Mouse (Mus musculus): Measurements from ENCODE around the gene Pgpep1l. TPM values are rescaled to one million over a fixed set of nuclear protein-coding genes. Genes with fewer than 3 reads are reported as not detected.
A peak's percentile ranks its signal among the peaks of the same experiment; 100 is the strongest.

The Pgpep1l gene
- total and polyA plus RNA-seq, 2 experiments from 2014 or later = not detected

GRCm38 (mm10) chr7:68232521-68232920 is 31.5 kb downstream of the Pgpep1l start:
- WGBS = 89% methylated on average over 5 of the region's 5 CpGs
- Histone ChIP-seq H3K4me3 (ENCODE audit: low read depth, low read length) (no peak overlapping the region), H3K36me3 (ENCODE audit: insufficient read depth, low read length) (peaks cover 7% of the 10 kb centered on the region; the same call in 1 of the 2 replicates), H3K9ac (replicated peaks; ENCODE audit: low read length, poor library complexity, severe bottlenecking) (no peak overlapping the region), H3K27ac (ENCODE audit: low read depth, low read length) (no peak overlapping the region), H3K4me1 (ENCODE audit: insufficient read depth, low read length) (0 out of 2 replicates have a peak, but pooled peaks cover 3% of the 10 kb centered on the region), H3K4me2 (ENCODE audit: low read depth, low read length, poor library complexity, severe bottlenecking) (no peak overlapping the region), H3K9me3 (ENCODE audit: low read length) (no peaks in the 10 kb centered on the region), H3K27me3 (ENCODE audit: insufficient read depth, low read length) (no peaks in the 10 kb centered on the region)
- DNase-seq (ENCODE audit: low spot score) (peak; percentile 55), ATAC-seq (ENCODE audit: low FRiP score) (no peak)
- TF ChIP-seq CTCF (IDR thresholded peaks at IDR 0.05) = no peak

- Histone ChIP-seq H3K9me3 (ENCODE audit: low read length) (no peaks in the 10 kb centered on the region), H3K4me3 (ENCODE audit: low read depth, low read length) (no peak overlapping the region), H3K36me3 (ENCODE audit: insufficient read depth, low read length) (peaks cover 14% of the 10 kb centered on the region), H3K27ac (ENCODE audit: low read depth, low read length) (no peak overlapping the region), H3K4me2 (ENCODE audit: low read depth, low read length, poor library complexity, severe bottlenecking) (no peak overlapping the region), H3K9ac (replicated peaks; ENCODE audit: low read length, poor library complexity, severe bottlenecking) (no peak overlapping the region), H3K4me1 (ENCODE audit: insufficient read depth, low read length) (0 out of 2 replicates have a peak, but pooled peaks cover 3% of the 10 kb centered on the region), H3K27me3 (ENCODE audit: insufficient read depth, low read length) (no peaks in the 10 kb centered on the region)
- whole genome bisulfite sequencing = 89% methylated on average over 9 of the region's 9 CpGs
- no peak for TF ChIP-seq CTCF (IDR thresholded peaks at IDR 0.05)
- peak; percentile 43 for DNase-seq (ENCODE audit: low spot score)
- ATAC-seq (ENCODE audit: low FRiP score) = no peak
Measured at GRCm38 (mm10) chr7:68230831-68231230, 33.2 kb downstream of the Pgpep1l start.

- no peak overlapping the region for H3K4me2 ChIP-seq (ENCODE audit: low read depth, low read length, poor library complexity, severe bottlenecking)
- DNase-seq (ENCODE audit: low spot score) (no peak), ATAC-seq (ENCODE audit: low FRiP score) (no peak)
- TF ChIP-seq CTCF (IDR thresholded peaks at IDR 0.05) = no peak
- H3K27me3 ChIP-seq (ENCODE audit: insufficient read depth, low read length) = no peaks in the 10 kb centered on the region
- no peak overlapping the region for H3K4me3 ChIP-seq (ENCODE audit: low read depth, low read length)
- no peak overlapping the region for H3K27ac ChIP-seq (ENCODE audit: low read depth, low read length)
- H3K9ac ChIP-seq (replicated peaks; ENCODE audit: low read length, poor library complexity, severe bottlenecking) = no peak overlapping the region
- H3K36me3 ChIP-seq (ENCODE audit: insufficient read depth, low read length) = peaks cover 28% of the 10 kb centered on the region
- WGBS = 38% methylated on average over 6 of the region's 6 CpGs
- 0 out of 2 replicates have a peak, but pooled peaks cover 5% of the 10 kb centered on the region for H3K4me1 ChIP-seq (ENCODE audit: insufficient read depth, low read length)
- no peaks in the 10 kb centered on the region for H3K9me3 ChIP-seq (ENCODE audit: low read length)
Measured at GRCm38 (mm10) chr7:68228491-68228890, 35.5 kb downstream of the Pgpep1l start.

- no peak overlapping the region for H3K27ac ChIP-seq (ENCODE audit: low read depth, low read length)
- no peak overlapping the region for H3K4me2 ChIP-seq (ENCODE audit: low read depth, low read length, poor library complexity, severe bottlenecking)
- H3K36me3 ChIP-seq (ENCODE audit: insufficient read depth, low read length) = peaks cover 28% of the 10 kb centered on the region
- ATAC-seq (ENCODE audit: low FRiP score) (no peak), DNase-seq (ENCODE audit: low spot score) (no peak)
- no peaks in the 10 kb centered on the region for H3K27me3 ChIP-seq (ENCODE audit: insufficient read depth, low read length)
- H3K9me3 ChIP-seq (ENCODE audit: low read length) = no peaks in the 10 kb centered on the region
- WGBS = 69% methylated on average over 4 of the region's 4 CpGs
- H3K4me1 ChIP-seq (ENCODE audit: insufficient read depth, low read length) = peaks cover 11% of the 10 kb centered on the region
- no peak for TF ChIP-seq CTCF (IDR thresholded peaks at IDR 0.05)
- H3K9ac ChIP-seq (replicated peaks; ENCODE audit: low read length, poor library complexity, severe bottlenecking) = no peak overlapping the region
- H3K4me3 ChIP-seq (ENCODE audit: low read depth, low read length) = no peak overlapping the region
Measured at GRCm38 (mm10) chr7:68227621-68228020, 36.4 kb downstream of the Pgpep1l start.

- TF ChIP-seq CTCF (IDR thresholded peaks at IDR 0.05) = no peak
Measured at GRCm38 (mm10) chr7:68227021-68227420, 37.0 kb downstream of the Pgpep1l start.

GRCm38 (mm10) chr7:68225427-68226054 is 38.5 kb downstream of the Pgpep1l start:
- no peak overlapping the region for H3K4me3 ChIP-seq (ENCODE audit: low read depth, low read length)
- no peak for ATAC-seq (ENCODE audit: low FRiP score)
- no peak overlapping the region for H3K27ac ChIP-seq (ENCODE audit: low read depth, low read length)
- no peaks in the 10 kb centered on the region for H3K27me3 ChIP-seq (ENCODE audit: insufficient read depth, low read length)
- H3K36me3 ChIP-seq (ENCODE audit: insufficient read depth, low read length) = peaks cover 26% of the 10 kb centered on the region
- H3K4me2 ChIP-seq (ENCODE audit: low read depth, low read length, poor library complexity, severe bottlenecking) = no peak overlapping the region
- no peak for DNase-seq (ENCODE audit: low spot score)
- TF ChIP-seq CTCF (IDR thresholded peaks at IDR 0.05) = no peak
- H3K9ac ChIP-seq (replicated peaks; ENCODE audit: low read length, poor library complexity, severe bottlenecking) = no peak overlapping the region
- no peaks in the 10 kb centered on the region for H3K9me3 ChIP-seq (ENCODE audit: low read length)
- WGBS = 88% methylated on average over 9 of the region's 9 CpGs
- H3K4me1 ChIP-seq (ENCODE audit: insufficient read depth, low read length) = peaks cover 16% of the 10 kb centered on the region

More at GRCm38 (mm10) chr7:68227021-68227420, 37.0 kb downstream of the Pgpep1l start:
- ATAC-seq (ENCODE audit: low FRiP score) (no peak), DNase-seq (ENCODE audit: low spot score) (no peak)
- WGBS = 76% methylated on average over 11 of the region's 11 CpGs
- no peak overlapping the region for H3K4me2 ChIP-seq (ENCODE audit: low read depth, low read length, poor library complexity, severe bottlenecking)
- peaks cover 16% of the 10 kb centered on the region for H3K4me1 ChIP-seq (ENCODE audit: insufficient read depth, low read length)
- no peaks in the 10 kb centered on the region for H3K27me3 ChIP-seq (ENCODE audit: insufficient read depth, low read length)
- no peak overlapping the region for H3K27ac ChIP-seq (ENCODE audit: low read depth, low read length)
- peaks cover 28% of the 10 kb centered on the region for H3K36me3 ChIP-seq (ENCODE audit: insufficient read depth, low read length)
- H3K4me3 ChIP-seq (ENCODE audit: low read depth, low read length) = no peak overlapping the region
- no peaks in the 10 kb centered on the region for H3K9me3 ChIP-seq (ENCODE audit: low read length)
- no peak overlapping the region for H3K9ac ChIP-seq (replicated peaks; ENCODE audit: low read length, poor library complexity, severe bottlenecking)
